Mouse (Mus musculus) gastrocnemius, postnatal 14 days (tissue): ENCODE results near the gene Rnf144a. TPM values are rescaled to one million over a fixed set of nuclear protein-coding genes. Genes with fewer than 3 reads are reported as not detected.
A peak's percentile ranks its signal among the peaks of the same experiment; 100 is the strongest.
"Not testable (repeated sequence)": the region's sequence is repeated elsewhere in the genome, so short reads cannot be mapped to it uniquely, and the experiment has no call there.

ENCODE experiments used
- DNase-seq: peaks from one replicate; pipeline ENCODE4 v3.0.0; 2021; ENCODE audit warnings: mixed read lengths
- intact Hi-C: fragments of 180-260 bp; cut with DNase I; formaldehyde crosslinking; loops from one replicate; pipeline ENCODE4 v1.15.1; 2025; ENCODE audit warnings: low total_unique reads
- total RNA-seq, 2 experiments: library from RNA; stranded (reverse); gene quantifications; 2 replicates each; pipeline ENCODE4 v1.2.3; 2021

The Rnf144a gene
- total RNA-seq, 2 experiments from 2014 or later: 18.7 to 22.9 TPM

DNA sequence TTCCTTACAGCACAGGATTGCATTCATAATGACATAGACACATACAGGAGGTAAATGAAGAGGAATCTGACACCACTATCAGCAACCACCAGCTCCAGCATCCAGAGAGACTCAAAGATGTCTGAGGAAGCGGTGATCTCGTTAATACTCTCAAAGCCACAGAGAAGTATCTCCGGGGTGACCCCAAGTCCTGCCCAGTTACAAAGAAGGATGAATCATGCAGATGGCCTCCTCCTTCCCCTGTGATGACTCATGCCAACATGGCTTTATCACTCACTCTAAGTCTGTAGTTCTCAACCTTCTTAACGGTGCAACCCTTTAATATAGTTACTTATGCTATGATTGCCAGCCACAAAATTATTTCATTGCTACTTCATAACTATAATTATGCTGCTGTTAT lies 74.4 kb downstream of the Rnf144a start:
- DNase-seq: no peak
- intact Hi-C loops: no loop called here

DNA sequence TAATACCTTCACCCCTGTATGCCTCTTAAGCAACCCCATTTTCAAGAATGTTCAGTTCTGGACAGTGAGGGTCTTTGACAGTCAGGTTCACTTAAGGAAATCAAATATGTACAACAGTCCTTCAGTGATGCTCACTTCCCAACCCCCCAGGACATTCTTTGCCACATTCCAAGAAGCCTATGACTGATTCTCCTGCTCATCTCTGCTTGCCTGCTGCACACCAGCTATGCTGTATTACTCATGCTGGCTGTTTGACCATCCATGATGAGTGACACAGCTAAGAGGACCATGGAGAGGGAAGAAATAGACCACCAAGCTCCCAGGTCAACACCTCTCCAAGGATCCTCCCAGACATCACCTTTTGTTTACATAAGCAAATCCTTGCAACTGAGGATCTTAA lies 75.2 kb downstream of the Rnf144a start:
- intact Hi-C loops: no loop called here
- no peak for DNase-seq

DNA sequence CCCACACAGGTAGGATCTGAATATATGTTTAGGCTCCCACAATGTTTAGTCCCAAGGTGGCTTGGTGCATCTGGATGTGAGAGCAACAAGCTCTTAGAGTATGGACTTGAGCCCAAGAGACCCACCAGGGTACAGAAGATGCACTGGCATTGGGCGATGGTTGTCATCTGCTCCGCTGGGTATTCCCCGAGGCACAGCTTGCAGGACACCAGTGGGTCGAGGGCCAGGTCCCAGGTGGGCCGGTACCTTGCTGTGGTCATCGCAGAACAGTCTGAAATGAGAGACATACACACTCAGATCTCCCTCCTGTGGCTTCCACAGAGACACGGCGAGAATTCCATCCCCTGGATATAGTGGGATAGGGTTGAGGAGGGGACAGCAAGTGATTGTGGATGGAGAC lies 75.9 kb downstream of the Rnf144a start:
- DNase-seq: no peak
- intact Hi-C loops: no loop called here

DNA sequence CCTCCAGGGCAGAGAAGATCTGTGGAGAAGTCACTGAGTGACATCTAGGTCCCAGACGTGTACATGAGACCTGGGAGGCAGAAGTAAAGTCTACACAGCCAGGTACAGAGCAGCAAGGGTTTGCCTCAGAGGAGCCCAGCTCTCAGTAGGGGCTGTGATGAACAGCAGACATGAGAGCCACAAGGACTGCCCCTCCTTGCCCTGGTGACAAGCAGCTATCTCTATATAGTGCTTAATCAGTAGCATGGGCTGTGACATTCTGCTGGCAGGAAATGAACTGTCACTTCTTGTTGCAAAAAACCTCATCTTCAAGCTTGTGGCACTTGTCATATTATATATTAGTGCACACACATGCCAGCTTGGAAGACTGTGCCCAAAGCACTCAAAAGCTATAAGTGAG lies 81.4 kb downstream of the Rnf144a start:
- intact Hi-C loops: no loop called here
- no peak for DNase-seq

DNA sequence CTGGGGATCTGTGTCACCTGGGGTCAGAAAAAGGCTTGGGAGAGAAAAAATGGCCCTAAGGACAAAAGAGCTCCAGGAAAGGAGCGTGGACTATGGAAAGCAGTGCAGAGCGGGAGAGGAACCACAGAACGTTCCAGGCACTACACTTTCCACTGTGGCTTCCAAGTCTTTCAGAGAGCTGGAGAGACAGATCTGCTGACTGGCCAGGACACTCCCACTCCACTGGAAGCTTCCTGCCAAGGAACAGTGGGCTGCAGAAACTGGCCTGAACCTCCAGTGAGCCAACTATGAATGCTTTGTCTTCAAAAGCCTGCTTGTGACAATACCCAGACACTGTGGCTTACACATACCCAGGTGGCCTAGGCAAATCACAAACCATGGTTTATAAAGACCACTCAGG lies 84.0 kb downstream of the Rnf144a start:
- peak; percentile 74 for DNase-seq
- intact Hi-C loops: no loop called here

DNA sequence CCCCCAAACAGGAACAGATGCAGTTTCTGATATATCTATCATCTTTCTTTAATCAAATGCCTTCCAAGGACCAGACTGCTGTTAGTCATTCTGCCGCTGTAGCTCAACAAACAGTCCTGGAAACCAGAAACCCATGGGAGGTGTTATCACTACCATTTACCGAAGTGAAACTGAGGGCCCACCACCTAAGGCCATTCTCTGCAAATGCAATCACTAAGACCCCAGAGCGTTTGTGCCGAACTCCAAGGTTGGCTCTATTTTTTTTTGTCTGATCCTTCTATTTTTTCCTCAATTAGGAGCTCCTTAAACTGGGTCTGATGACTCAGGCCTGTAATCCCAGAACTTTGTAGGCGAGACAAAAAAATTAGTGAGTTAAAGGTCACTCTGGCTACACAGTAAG lies 85.3 kb downstream of the Rnf144a start:
- intact Hi-C loops: no loop called here
- DNase-seq: no peak

DNA sequence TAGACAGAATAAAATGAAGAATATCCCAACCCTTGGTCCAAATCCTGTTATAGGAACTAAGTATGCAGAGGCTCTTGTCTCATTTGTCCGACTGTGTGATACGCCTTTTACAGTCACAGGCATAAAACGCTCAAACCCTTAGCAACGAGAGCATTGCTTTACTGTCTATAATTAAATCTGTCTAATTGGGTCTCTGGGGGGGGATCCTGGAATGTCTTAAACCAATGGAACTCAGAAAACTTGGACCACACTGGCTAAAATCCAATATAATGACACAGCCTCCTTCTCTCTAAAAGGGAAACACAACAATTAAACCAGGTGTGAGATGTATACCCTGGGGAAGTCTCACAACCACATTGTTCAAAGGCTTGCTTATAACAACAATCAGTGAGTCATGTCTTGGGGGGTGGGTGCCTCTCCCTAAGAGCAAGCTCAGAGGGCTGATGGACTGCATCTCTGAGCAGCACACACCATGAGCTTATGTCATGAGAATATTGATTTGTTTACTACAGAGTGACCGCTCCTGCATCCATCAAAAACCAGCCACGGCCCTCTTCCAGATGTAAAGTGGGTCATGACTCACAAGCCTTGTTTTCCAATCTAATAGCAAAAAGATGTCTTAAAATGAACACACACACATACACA lies 85.9 kb downstream of the Rnf144a start:
- DNase-seq: no peak
- intact Hi-C loops: no loop called here

DNA sequence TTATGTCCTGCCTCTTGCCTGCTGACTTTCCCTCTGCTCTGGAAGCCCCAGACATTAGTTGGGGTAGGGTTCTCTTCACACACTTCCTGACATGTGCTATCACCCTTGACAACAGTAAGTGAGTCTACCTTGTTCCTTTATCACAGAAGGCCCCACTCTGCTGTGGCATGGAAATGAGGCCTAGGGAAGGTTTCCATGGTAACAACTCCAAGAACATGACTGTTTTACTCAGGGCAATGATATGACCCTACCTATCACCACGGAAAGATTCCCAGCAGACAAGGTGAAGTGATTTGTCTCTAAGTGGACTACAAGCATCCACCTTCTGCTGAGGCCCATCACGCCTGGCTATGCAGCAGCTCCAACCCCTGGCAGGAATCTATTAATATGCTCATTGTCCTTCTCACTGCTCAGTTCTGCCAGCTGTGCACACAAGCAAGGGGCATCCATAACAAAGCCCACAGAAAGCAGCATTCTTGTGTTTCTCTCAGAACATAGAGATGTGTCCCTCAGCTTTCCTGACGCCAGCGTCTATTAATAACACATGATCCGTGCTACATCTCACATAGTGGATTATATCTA lies 91.2 kb downstream of the Rnf144a start:
- DNase-seq: no peak
- intact Hi-C loops: loop anchor here (5.0 kb wide), 1 partner anchor 33 kb away; no protein-coding TSS in a partner anchor

DNA sequence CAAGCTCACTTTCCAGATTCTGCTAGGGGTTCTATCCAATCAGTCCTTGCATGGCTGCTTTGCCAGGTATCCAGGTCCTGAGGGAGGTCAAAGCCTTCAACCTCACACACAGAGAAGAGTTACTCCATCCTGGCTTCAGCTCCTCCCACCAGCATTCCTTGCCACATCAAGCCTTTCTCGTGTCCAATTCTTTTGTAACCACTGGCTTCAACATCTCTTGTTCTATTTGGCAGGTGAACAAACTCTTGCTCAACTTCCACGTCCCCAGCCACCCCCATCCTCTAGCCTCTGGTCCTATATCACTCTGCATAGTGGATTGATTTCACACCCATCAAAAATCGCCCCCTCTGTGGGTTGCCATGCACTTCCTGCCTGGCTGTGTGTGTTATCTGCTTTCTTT lies 98.8 kb downstream of the Rnf144a start:
- peak; percentile 31 for DNase-seq
- intact Hi-C loops: loop anchor here (5.0 kb wide), 1 partner anchor 96 kb away; no protein-coding TSS in a partner anchor

DNA sequence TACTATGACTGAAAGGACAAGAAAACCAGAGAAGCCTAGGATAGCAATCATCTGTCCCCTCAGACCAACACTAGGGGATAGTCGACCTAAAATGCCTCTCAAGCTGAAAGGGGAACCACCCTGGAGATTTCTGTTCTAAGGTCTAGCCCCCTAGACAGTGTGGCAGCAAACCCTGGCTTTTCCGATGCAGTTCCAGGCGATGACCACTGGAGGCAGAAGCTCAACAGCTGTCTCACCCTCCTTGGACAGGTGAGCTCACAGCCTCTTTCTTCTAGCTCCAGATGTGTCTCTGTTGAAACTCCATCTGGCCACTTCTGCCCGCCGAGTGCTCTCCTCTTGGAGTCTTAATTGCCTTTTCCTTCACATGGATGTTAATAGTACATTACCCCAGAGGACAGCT lies 100.1 kb downstream of the Rnf144a start:
- peak; percentile 26 for DNase-seq
- intact Hi-C loops: loop anchor here (5.0 kb wide), 1 partner anchor 97 kb away; no protein-coding TSS in a partner anchor

DNA sequence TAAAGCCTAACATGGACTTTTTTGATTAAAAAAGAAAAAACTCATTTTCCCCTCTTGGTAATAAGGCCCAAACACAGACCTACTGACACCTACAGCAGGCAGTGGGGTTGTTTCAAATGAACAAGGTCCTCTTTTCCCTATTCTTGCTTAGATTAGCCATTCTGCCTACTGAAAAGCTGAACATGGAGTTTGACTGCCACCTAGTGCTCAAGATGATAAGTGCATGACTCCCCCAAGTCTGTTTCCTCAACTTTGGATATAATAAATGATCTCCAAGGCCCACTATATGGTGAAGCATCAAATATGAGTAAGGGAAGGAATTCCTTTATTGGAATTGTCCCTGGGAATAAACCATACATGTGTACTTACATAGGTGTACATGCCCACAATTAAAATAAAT lies 103.5 kb downstream of the Rnf144a start:
- intact Hi-C loops: no loop called here
- no peak for DNase-seq

DNA sequence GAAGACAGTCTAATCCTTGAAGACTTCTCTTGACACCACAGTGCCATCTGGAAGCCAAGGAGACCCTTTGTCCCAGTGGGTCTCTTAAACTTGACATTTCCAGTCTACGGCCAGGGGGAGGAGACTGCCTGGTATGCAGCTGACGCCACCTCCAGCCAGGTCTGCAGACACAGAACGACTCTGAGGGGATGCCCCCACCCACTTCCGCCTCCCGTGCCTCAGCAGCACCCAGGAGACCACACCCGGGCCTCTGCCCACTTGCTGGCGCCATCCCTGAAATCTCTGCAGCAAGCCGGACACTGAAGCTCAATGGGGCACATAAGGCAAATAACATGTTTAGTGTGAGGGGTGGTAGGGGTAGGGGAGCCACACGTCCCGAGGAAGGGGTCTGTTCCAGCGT lies 104.8 kb downstream of the Rnf144a start:
- no peak for DNase-seq
- intact Hi-C loops: no loop called here

DNA sequence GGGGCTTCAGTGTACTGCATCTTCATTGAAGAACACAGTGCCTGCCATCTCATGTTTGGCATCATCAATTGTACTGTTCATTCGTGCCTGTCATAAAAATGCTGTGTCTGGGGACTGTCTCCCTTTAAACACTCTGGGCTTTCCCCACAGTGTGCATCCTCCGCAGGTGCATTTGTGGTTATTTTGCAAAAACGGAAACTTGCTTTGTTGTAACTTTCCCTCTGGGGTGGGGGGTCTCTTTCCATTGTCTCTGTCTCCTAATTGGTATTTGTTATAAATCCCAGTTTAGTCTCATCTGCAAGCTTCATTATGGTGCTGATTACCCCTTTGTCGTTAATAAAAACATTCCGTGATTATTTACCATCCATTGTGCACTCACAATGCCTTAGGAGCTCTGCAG lies 112.2 kb downstream of the Rnf144a start:
- intact Hi-C loops: no loop called here
- no peak for DNase-seq

DNA sequence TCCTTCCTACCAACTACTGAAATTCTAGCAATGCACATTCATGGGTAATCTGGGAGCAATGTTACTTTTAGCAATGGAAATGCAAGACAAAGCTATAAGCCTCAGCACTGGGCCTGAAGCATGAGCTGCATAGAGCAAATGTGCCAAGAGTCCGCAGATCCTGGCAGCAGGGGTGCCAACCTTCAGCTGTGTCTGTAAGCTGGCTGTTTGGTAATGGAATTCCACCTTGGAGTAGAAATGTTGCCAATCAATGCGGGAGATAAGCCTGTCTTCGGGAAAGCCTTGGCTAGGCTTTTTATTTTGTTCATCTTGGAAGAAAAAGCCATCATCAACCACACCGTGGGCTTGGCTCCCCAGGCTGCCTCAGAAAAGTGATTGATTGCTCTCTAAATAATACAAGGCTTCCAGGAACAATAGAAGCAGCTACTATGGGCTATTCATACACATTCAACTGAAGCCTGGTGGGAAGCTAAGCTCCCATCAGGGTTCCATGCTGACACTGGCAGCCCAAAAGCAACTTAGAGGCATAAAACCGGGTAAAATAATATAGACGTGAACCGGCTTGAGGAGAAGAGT lies 115.5 kb downstream of the Rnf144a start:
- DNase-seq: no peak
- intact Hi-C loops: loop anchor here (5.0 kb wide), 1 partner anchor 1457 kb away; no protein-coding TSS in a partner anchor

DNA sequence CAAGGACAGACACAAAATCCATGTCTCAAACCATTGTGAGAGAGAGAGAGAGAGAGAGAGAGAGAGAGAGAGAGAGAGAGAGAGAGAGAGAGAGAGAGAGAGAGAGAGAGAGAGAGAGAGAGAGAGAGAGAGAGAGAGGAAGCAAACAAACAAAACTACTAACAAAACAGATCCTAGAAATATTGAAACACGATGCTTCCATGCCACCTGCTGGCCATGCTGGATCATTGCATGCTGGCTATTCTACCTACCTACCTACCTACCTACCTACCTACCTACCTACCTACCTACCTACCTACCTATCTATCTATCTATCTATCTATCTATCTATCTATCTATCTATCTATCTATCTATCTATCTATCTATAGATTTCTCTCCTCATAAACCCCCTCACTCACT lies 119.1 kb downstream of the Rnf144a start:
- intact Hi-C loops: loop anchor here (5.0 kb wide), 1 partner anchor 1454 kb away; no protein-coding TSS in a partner anchor
- not testable (repeated sequence) for DNase-seq

DNA sequence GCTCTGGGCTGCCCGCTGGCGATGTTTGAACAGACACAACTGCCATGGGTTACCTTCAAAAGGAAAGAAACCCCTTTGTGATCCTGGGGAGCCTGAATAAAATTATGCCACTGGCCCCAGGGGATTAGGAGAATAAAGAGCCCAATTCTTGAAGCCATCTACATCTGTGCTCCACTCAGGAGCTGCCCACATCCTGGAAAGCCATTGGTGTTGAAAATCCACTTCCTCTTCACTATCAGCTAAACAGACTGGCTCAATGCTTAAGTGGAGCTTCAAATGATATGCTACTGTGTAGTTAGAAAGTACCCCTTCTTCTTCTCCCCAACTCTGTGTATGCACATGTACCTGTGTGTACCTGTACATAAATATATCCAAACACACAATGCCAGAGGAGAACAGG lies 125.9 kb downstream of the Rnf144a start:
- DNase-seq: no peak
- intact Hi-C loops: no loop called here

DNA sequence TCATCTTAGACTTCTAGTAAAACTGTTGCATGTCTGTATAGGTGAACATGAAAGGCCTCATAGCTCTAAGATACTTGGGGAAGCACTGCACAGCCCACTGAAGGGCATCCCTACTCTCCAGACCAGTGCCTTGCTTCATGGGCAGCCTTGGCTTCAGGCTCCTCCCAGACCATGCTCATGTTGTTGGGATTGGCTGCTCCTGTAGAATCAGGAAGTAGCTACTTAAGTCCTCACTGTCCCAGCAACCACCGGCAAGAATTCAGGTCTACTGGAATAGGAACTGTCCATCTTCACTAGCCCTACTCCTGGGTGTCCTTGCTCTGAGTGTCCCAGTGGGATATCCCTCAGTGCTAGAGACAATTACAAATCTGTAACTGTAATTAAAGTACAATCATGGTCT lies 126.7 kb downstream of the Rnf144a start:
- no peak for DNase-seq
- intact Hi-C loops: no loop called here

DNA sequence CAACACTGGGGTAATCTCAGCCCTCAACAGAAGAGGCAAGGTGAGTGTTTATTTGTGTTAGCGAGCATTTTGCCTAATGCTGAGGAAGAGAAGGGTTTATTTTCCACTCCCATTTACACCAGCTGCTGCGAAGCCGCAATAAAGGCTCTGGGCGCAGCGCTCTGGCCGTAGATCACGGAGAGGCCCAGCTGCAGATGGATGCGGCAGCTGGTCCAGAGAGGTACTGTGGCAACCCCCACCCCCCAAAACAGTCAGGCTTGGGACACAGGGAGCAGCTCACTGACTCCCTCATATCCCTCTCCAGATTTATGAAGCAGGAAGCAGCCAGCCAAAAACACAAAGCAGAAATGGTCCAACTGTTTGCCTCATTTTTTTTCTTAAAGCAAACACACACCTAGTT lies 129.1 kb downstream of the Rnf144a start:
- peak; percentile 38 for DNase-seq
- intact Hi-C loops: no loop called here

DNA sequence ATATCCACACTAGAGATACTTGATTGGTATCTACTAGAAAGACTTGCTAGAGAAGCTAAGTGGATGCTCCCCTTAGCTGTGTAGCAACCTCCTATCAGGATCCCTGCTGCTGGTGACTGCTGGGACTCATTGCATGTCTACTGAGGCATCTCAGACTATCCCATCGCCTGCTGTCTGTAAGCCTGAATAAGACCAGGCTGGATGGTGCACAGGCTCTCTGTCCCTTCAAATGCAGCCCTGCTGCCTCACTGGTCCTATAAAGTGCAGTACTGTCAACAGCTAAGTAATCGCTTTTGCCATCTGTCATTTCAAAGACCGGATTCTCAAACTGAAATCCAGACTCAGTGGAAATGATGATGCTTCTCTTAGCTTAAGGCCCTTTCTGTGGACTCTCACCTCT lies 129.6 kb downstream of the Rnf144a start:
- intact Hi-C loops: no loop called here
- DNase-seq: no peak

DNA sequence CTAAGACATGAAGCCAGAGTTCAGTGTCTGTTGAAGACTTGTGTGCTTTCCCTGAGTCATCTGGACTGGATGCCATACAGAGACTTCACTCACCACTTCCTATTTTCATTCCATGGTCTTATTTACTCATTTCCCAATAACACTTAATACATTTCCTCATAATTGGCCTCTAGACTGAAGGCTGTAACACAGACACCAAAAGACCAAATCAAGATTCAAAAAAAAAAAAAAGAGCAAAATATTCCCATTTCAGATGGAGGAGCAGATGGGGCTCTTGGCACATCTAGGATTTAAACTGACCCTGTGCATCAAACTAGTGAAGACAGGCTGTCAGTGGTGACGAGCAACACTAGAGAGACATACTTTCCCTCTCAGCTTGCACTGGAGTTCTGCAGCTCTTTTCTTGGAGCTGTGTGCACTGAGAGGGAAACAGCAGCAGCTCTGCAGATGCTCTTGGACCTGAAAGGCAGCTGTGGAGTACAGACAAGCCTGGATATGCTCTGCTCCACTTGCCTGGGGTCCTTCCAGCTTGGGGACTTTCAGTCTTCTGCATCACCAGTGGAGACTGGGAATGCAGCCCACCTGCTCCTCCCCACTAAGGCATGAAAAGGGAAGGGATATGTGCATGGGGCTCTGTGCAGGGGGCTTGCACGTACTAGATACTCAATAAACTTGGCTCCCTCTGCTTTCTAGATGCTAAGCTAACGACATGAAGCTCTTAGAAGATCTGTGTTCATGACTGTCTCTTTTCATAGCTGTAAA lies 134.2 kb downstream of the Rnf144a start:
- DNase-seq: peak; percentile 14
- intact Hi-C loops: loop anchor here (5.0 kb wide), 1 partner anchor 1259 kb away; no protein-coding TSS in a partner anchor
